ENCODE assay signal across 8 mouse cellular contexts in genomic region chr15:31225643-31226325, GRCm38 (mm10). TPM values are rescaled to one million over a fixed set of nuclear protein-coding genes. Genes with fewer than 3 reads are reported as not detected.
DNase-seq lines count a peak whose midpoint lies in the region; ATAC-seq lines count a peak whose summit lies in the region.

No protein-coding gene starts in this region.

- H3K9ac ChIP-seq in kidney, embryonic 15.5 days = peak overlapping the region; percentile 83; the same call in 1 of the 2 replicates
- H3K9ac ChIP-seq in forebrain, embryonic 11.5 days (ENCODE audit: low read length) = no peak overlapping the region

- peaks cover 20% of the 10 kb centered on the region; the same call in 1 of the 2 replicates for H3K79me2 ChIP-seq in macrophage (ENCODE audit: inconsistent target)

- no peak for DNase-seq in kidney, postnatal 10 days
- DNase-seq in CD8-positive naive resting alpha-beta T cell, adult 2 months (ENCODE audit: low read depth in 2 of 2, low spot score in 2 of 2) = peak; percentile 33 to 38
- peak; percentile 38 for DNase-seq in gonadal fat pad, adult 2 months (ENCODE audit: low read depth)
- DNase-seq in adrenal gland, postnatal 25 days = no peak
- no peak for DNase-seq in right cerebral cortex, adult 18-20 months
- DNase-seq in forebrain, embryonic 11.5 days (ENCODE audit: low spot score) = no peak

- H3K4me3 ChIP-seq in kidney, embryonic 15.5 days (replicated peaks) = peak overlapping the region; percentile 84
- peak overlapping the region; percentile 53 for H3K4me3 ChIP-seq in macrophage (ENCODE audit: inconsistent target)
- H3K4me3 ChIP-seq in forebrain, embryonic 11.5 days (ENCODE audit: low read depth, low read length) = no peak overlapping the region

- ATAC-seq in kidney, embryonic 15.5 days (replicated peaks; ENCODE audit: low FRiP score) = no peak
- ATAC-seq in forebrain, embryonic 11.5 days (replicated peaks; ENCODE audit: low FRiP score) = no peak

- 70% methylated on average over 4 of the region's 4 CpGs for WGBS in kidney, embryonic 15.5 days
- 32% methylated on average over 4 of the region's 4 CpGs for WGBS in macrophage (ENCODE audit: missing documents)
- 82% methylated on average over 4 of the region's 4 CpGs for WGBS in forebrain, embryonic 11.5 days

- H3K27me3 ChIP-seq in kidney, embryonic 15.5 days = no peaks in the 10 kb centered on the region
- H3K27me3 ChIP-seq in forebrain, embryonic 11.5 days (ENCODE audit: control insufficient read depth, insufficient read depth, low read length) = no peaks in the 10 kb centered on the region

- peak overlapping the region; percentile 83 for H3K4me2 ChIP-seq in kidney, embryonic 15.5 days
- H3K4me2 ChIP-seq in forebrain, embryonic 11.5 days (ENCODE audit: low read depth, low read length, severe bottlenecking) = no peak overlapping the region

- H3K27ac ChIP-seq in kidney, embryonic 15.5 days = peak overlapping the region; percentile 91; the same call in 1 of the 2 replicates
- peak overlapping the region; percentile 50; the same call in 1 of the 2 replicates for H3K27ac ChIP-seq in macrophage
- no peak overlapping the region for H3K27ac ChIP-seq in forebrain, embryonic 11.5 days (ENCODE audit: low read depth, low read length)

- peaks cover 5% of the 10 kb centered on the region; the same call in 1 of the 2 replicates for H3K36me3 ChIP-seq in kidney, embryonic 15.5 days
- no peaks in the 10 kb centered on the region for H3K36me3 ChIP-seq in macrophage (ENCODE audit: inconsistent target)
- no peaks in the 10 kb centered on the region for H3K36me3 ChIP-seq in forebrain, embryonic 11.5 days (ENCODE audit: control insufficient read depth, insufficient read depth, low read length)

- H3K4me1 ChIP-seq in kidney, embryonic 15.5 days = peaks cover 21% of the 10 kb centered on the region
- H3K4me1 ChIP-seq in forebrain, embryonic 11.5 days (replicated peaks; ENCODE audit: control insufficient read depth, insufficient read depth, low read length) = no peaks in the 10 kb centered on the region

- H3K9me3 ChIP-seq in kidney, embryonic 15.5 days (replicated peaks) = no peaks in the 10 kb centered on the region
- H3K9me3 ChIP-seq in forebrain, embryonic 11.5 days (ENCODE audit: control insufficient read depth, low read length) = no peaks in the 10 kb centered on the region

RNA-seq across cellular contexts. Expression of gene Dap, which starts 1.7 kb away (rescaled TPM):
- 86.3 TPM in 2 replicates for polyA plus RNA-seq in kidney, embryonic 15.5 days (2015; fragmentation: Nextera tagmentation; extraction: Ambion mirVana)
- polyA plus RNA-seq in gonadal fat pad, adult 2 months (2012; rRNA removed) = 126 and 208 TPM in 2 replicates
- total RNA-seq in macrophage (2018; cell fraction: chromatin; rRNA removed) = 10 to 100 TPM in 1 of 26 experiments, 1 to 10 TPM in 24, under 1 TPM in 1; 0.99 to 25.5 (median 2.9) TPM
- 100 to 1,000 TPM in 8 of 26 experiments, 10 to 100 TPM in 18; 66.5 to 122 (median 89.9) TPM for total RNA-seq in macrophage (2018; cell fraction: cytosol; rRNA removed)
- 10 to 100 TPM in 24 of 26 experiments, 1 to 10 TPM in 2; 9.0 to 24.2 (median 16.5) TPM for total RNA-seq in macrophage (2018; cell fraction: nucleus; rRNA removed)
- 97.6 to 279 TPM (median 108 TPM) in 3 replicates for polyA plus RNA-seq in macrophage (2018)
- 85.6 and 86.7 TPM in 2 replicates for total RNA-seq in adrenal gland, postnatal 25 days (2021)
- polyA plus RNA-seq in forebrain, embryonic 11.5 days (2014; fragmentation: Nextera tagmentation; extraction: Ambion mirVana) = 39.3 and 39.9 TPM in 2 replicates

Comparison
In these comparisons a context has a peak if more than half of its experiments do, and no peak if none do; other contexts are left out.
1. DNase-seq: peak in CD8-positive naive resting alpha-beta T cell, adult 2 months (2 of 2) and gonadal fat pad, adult 2 months (single experiment); none in kidney, postnatal 10 days (single experiment), adrenal gland, postnatal 25 days (single experiment), right cerebral cortex, adult 18-20 months (single experiment) and forebrain, embryonic 11.5 days (single experiment).